ENCODE assay signal across 9 mouse cellular contexts in the genomic region with DNA sequence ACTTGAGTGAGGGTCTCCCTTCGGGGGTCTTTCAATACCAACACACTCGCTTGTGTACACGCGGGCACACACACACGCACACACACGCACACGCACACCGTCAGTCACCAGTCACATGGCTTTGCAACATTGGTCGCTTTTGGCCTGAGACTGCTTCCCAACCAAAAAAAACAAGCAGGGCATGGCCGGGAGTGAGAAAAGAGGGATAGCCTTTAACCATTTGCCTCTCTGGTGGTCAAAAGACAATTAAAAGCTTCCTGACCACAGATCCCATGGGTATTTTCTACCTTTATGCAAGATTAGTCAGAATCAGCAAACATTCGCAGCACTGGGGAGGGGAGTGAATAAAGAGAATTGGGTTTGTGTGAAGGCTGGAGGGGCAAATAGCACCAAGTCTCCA. TPM values are rescaled to one million over a fixed set of nuclear protein-coding genes. Genes with fewer than 3 reads are reported as not detected.
DNase-seq lines count a peak whose midpoint lies in the region; ATAC-seq and TF ChIP-seq lines count a peak whose summit lies in the region.
"Had no signal": no experiment of that assay in that cellular context is flagged by ENCODE, and none has a peak within 500 bp of the region (broad histone marks: within the 10 kb centered on the region; RNA-seq: fewer than 3 reads in every experiment).

A gene (minus strand): TSS at position 101 of the 400 bp plus-strand sequence.

- no peaks in the 10 kb centered on the region for H3K36me3 ChIP-seq in heart, embryonic 13.5 days
- H3K36me3 ChIP-seq in ES-Bruce4 (ENCODE audit: control insufficient read depth, insufficient read depth, low read length, poor library complexity, severe bottlenecking): peaks cover 15% of the 10 kb centered on the region
- no peaks in the 10 kb centered on the region for H3K36me3 ChIP-seq in forebrain, embryonic 15.5 days
- no peaks in the 10 kb centered on the region for H3K36me3 ChIP-seq in liver, embryonic 15.5 days (replicated peaks)

- no peak for DNase-seq in heart, adult 8-10 months (ENCODE audit: low spot score)
- no peak for DNase-seq in spleen, adult 12 weeks (ENCODE audit: low spot score)
- no peak for DNase-seq in thymus, postnatal 0 days (ENCODE audit: low spot score)

- peak within 1 kb of the TSS; percentile 48 for H3K4me3 ChIP-seq in heart, embryonic 13.5 days
- peak within 1 kb of the TSS; percentile 96 for H3K4me3 ChIP-seq in ES-Bruce4 (ENCODE audit: low read depth, low read length)
- peak within 1 kb of the TSS; percentile 30 for H3K4me3 ChIP-seq in forebrain, embryonic 15.5 days
- H3K4me3 ChIP-seq in liver, embryonic 15.5 days (replicated peaks): no peak within 1 kb of the TSS

- no peak for ATAC-seq in heart, embryonic 13.5 days (ENCODE audit: extremely low read depth, insufficient number of reproducible peaks, low FRiP score, low TSS enrichment)
- no peak for ATAC-seq in forebrain, embryonic 15.5 days (replicated peaks)
- ATAC-seq in liver, embryonic 15.5 days (ENCODE audit: insufficient read depth): no peak
- no peak for ATAC-seq in activated CD4-positive, CD25-positive, alpha-beta regulatory T cell, adult 4 months

- WGBS in heart, embryonic 13.5 days: 34% methylated on average over 11 of the region's 11 CpGs
- WGBS in forebrain, embryonic 15.5 days: 50% methylated on average over 11 of the region's 11 CpGs
- 49% methylated on average over 11 of the region's 11 CpGs for WGBS in liver, embryonic 15.5 days (ENCODE audit: insufficient replicate concordance)

- no peak for TF ChIP-seq EP300 in ES-Bruce4 (IDR thresholded peaks at IDR 0.05; ENCODE audit: insufficient read depth, low read depth, low read length)

- TF ChIP-seq CTCF in ES-Bruce4 (IDR thresholded peaks at IDR 0.05; ENCODE audit: low read depth, low read length): no peak

- no peaks in the 10 kb centered on the region for H3K4me1 ChIP-seq in heart, embryonic 13.5 days
- H3K4me1 ChIP-seq in ES-Bruce4 (ENCODE audit: control insufficient read depth, insufficient read depth, low read length): no peaks in the 10 kb centered on the region
- no peaks in the 10 kb centered on the region for H3K4me1 ChIP-seq in forebrain, embryonic 15.5 days
- no peaks in the 10 kb centered on the region for H3K4me1 ChIP-seq in liver, embryonic 15.5 days (replicated peaks)

- H3K4me2 ChIP-seq in heart, embryonic 13.5 days: peak within 1 kb of the TSS; percentile 74
- H3K4me2 ChIP-seq in forebrain, embryonic 15.5 days (replicated peaks): peak within 1 kb of the TSS; percentile 48
- peak within 1 kb of the TSS; percentile 44 for H3K4me2 ChIP-seq in liver, embryonic 15.5 days

- H3K9ac ChIP-seq in heart, embryonic 13.5 days: peak within 1 kb of the TSS; percentile 37
- H3K9ac ChIP-seq in ES-Bruce4 (ENCODE audit: low read depth, poor library complexity, severe bottlenecking): peak within 1 kb of the TSS; percentile 95
- H3K9ac ChIP-seq in forebrain, embryonic 15.5 days (replicated peaks): no peak within 1 kb of the TSS
- no peak within 1 kb of the TSS for H3K9ac ChIP-seq in liver, embryonic 15.5 days

- peaks cover 31% of the 10 kb centered on the region for H3K27me3 ChIP-seq in heart, embryonic 13.5 days (replicated peaks)
- no peaks in the 10 kb centered on the region for H3K27me3 ChIP-seq in ES-Bruce4 (ENCODE audit: control insufficient read depth, insufficient read depth, low read length, poor library complexity, severe bottlenecking)
- 0 out of 2 replicates have a peak, but pooled peaks cover 3% of the 10 kb centered on the region for H3K27me3 ChIP-seq in forebrain, embryonic 15.5 days
- peaks cover 29% of the 10 kb centered on the region for H3K27me3 ChIP-seq in liver, embryonic 15.5 days

- no peaks in the 10 kb centered on the region for H3K9me3 ChIP-seq in heart, embryonic 13.5 days
- H3K9me3 ChIP-seq in ES-Bruce4 (replicated peaks; ENCODE audit: control insufficient read depth, insufficient read depth, low read length, poor library complexity, severe bottlenecking): no peaks in the 10 kb centered on the region; the same call in 1 of the 2 replicates
- no peaks in the 10 kb centered on the region for H3K9me3 ChIP-seq in forebrain, embryonic 15.5 days
- no peaks in the 10 kb centered on the region for H3K9me3 ChIP-seq in liver, embryonic 15.5 days (replicated peaks)

- no peak for TF ChIP-seq POLR2A in ES-Bruce4 (IDR thresholded peaks at IDR 0.05; ENCODE audit: insufficient read depth, low read length)

- H3K27ac ChIP-seq in heart, embryonic 13.5 days (replicated peaks): no peak within 1 kb of the TSS
- peak within 1 kb of the TSS; percentile 98 for H3K27ac ChIP-seq in ES-Bruce4 (ENCODE audit: insufficient read depth, low read length)
- no peak within 1 kb of the TSS for H3K27ac ChIP-seq in forebrain, embryonic 15.5 days (replicated peaks)
- no peak within 1 kb of the TSS for H3K27ac ChIP-seq in liver, embryonic 15.5 days (replicated peaks)

RNA-seq across cellular contexts. Expression of the gene that starts here (rescaled TPM):
- polyA plus RNA-seq in heart, embryonic 13.5 days (2015; fragmentation: Nextera tagmentation; extraction: Ambion mirVana): 0.25 and 0.65 TPM in 2 replicates
- under 1 TPM in 2 of 4 experiments, not detected in 2; 0.14 to 0.19 TPM for total RNA-seq in heart, adult 8-10 months (2022)
- 44.5 and 63.0 TPM in 2 replicates for polyA plus RNA-seq in ES-Bruce4 (2011; ENCODE audit: insufficient read depth, insufficient read length, low read depth, missing spikeins)
- 1.5 and 2.2 TPM in 2 replicates for polyA plus RNA-seq in forebrain, embryonic 15.5 days (2015; fragmentation: Nextera tagmentation; extraction: Ambion mirVana)
- 0.23 and 0.31 TPM in 2 replicates for polyA plus RNA-seq in liver, embryonic 15.5 days (2015; fragmentation: Nextera tagmentation; extraction: Ambion mirVana)
- polyA plus RNA-seq in activated CD4-positive, CD25-positive, alpha-beta regulatory T cell, adult 4 months (2017; shearing (Covaris generic)): not detected
- 0.55 and 0.84 TPM in 2 replicates for polyA plus RNA-seq in thymus, postnatal 0 days (2015; fragmentation: Nextera tagmentation; extraction: Ambion mirVana)
- total RNA-seq: granulocyte monocyte progenitor cell, adult 5-6 weeks had no signal

Comparison
In these comparisons a context has a peak if more than half of its experiments do, and no peak if none do; other contexts are left out.
1. RNA of the gene that starts here (polyA plus RNA-seq): 44.5 to 63.0 TPM in ES-Bruce4; 1.5 to 2.2 TPM in forebrain, embryonic 15.5 days, 0.55 to 0.84 TPM in thymus, postnatal 0 days, 0.25 to 0.65 TPM in heart, embryonic 13.5 days, 0.23 to 0.31 TPM in liver, embryonic 15.5 days and not detected in activated CD4-positive, CD25-positive, alpha-beta regulatory T cell, adult 4 months; every median in the first group is over 10 times any median in the second.
2. H3K9ac ChIP-seq: peak in heart, embryonic 13.5 days (single experiment) and ES-Bruce4 (single experiment); none in forebrain, embryonic 15.5 days (single experiment) and liver, embryonic 15.5 days (single experiment).
3. Peak in every context shown above with its lines, with median percentiles within 50 percentile points of each other: H3K4me2 ChIP-seq.